Mouse (Mus musculus): Measurements from ENCODE around the gene Prc1.

DNA sequence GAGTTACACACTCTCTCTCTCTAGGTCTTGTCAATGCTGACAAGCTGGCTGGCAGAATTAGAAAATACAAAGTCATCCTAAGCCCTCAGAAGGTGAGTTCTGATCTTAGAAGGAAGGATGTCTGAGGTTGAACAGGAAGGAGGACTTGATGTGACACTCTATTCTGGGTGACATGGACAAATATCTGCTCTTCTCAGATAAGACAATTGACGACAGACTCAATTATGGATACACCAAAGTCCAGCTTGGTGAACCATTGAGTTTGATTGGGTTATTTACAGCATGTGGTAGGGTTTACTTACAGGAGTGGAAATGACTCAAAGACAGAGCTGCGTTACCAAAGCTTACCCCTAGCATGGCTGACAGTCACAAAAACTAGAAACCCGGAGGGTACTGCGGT is 17.9 kb upstream of the Prc1 start:
- TF ChIP-seq CTCF (IDR thresholded peaks at IDR 0.05; ENCODE audit: low read depth, low read length): no peak
- no peak for TF ChIP-seq EP300 (IDR thresholded peaks at IDR 0.05; ENCODE audit: insufficient read depth, low read depth, low read length)
- no peak for TF ChIP-seq POLR2A (IDR thresholded peaks at IDR 0.05; ENCODE audit: insufficient read depth, low read length)
